Mouse (Mus musculus) cortical plate, adult 2 months (tissue): ENCODE data around the gene Card9. TPM values are rescaled to one million over a fixed set of nuclear protein-coding genes. Genes with fewer than 3 reads are reported as not detected.

Experiments used
- H3K27ac ChIP-seq: fragments of 200-500 bp; 2 replicates; pipeline ENCODE4 v1.5.1; 2012; ENCODE audit warnings: low read length, control low read depth, inconsistent platforms; ENCODE audit not compliant: insufficient read depth
- H3K4me1 ChIP-seq: fragments of 200-500 bp; 2 replicates; pipeline ENCODE4 v1.6.1; 2011; ENCODE audit warnings: low read length; ENCODE audit not compliant: control insufficient read depth, insufficient read depth
- H3K4me3 ChIP-seq: fragments of 200-500 bp; 2 replicates; pipeline ENCODE4 v1.5.1; 2011; ENCODE audit warnings: mild to moderate bottlenecking, low read length, control low read depth; ENCODE audit not compliant: insufficient read depth
- CTCF ChIP-seq: fragments of 200-500 bp; IDR thresholded peaks from 2 replicates; pipeline ENCODE4 v1.5.1; 2011; ENCODE audit warnings: mild to moderate bottlenecking, control low read depth, low read length; ENCODE audit not compliant: insufficient read depth; ENCODE audit errors: extremely low read depth
- POLR2A ChIP-seq: fragments of 200-500 bp; IDR thresholded peaks from 2 replicates; pipeline ENCODE4 v1.6.1; 2011; ENCODE audit warnings: mild to moderate bottlenecking, low read length, control low read depth; ENCODE audit not compliant: insufficient read depth; ENCODE audit errors: extremely low read depth
- polyA plus RNA-seq: library from polyadenylated mRNA; depleted of rRNA; stranded (reverse); fragments of >200 nt; gene quantifications from 2 replicates; pipeline ENCODE4 v1.2.3, GENCODE M21; 2012; rRNA removed

Gene Card9
- polyA plus RNA-seq = 5.2 and 5.3 TPM in 2 replicates

- Histone ChIP-seq H3K4me3 (no peak within 1 kb of the TSS), H3K27ac (no peak within 1 kb of the TSS)
These were observed at the start of gene Card9 for GRCm38 (mm10) chr2:26360772-26361171. Gene Card9, minus strand, starts transcription at chr2:26360918.

DNA sequence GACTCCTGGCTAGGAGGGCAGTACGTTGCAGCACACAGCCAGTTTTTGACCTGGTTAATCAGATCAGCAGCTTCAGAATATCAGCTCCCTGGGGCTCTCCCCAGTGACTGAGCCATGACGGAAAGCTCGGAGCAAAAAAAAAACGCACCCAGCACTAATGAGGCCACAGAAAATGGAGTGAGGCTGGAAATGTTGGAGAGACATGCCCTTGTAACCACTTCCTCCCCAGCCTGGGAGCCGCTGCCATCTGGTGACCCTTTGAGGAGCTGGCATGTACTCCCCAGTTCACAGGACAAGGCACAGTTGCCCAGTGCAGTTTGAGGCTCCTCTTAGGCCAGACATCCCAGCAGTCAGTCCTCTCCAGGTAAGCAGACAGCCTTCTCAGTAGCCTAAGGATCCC lies 49.4 kb upstream of the Card9 start:
- TF ChIP-seq CTCF (no peak), POLR2A (no peak)
- peak overlapping the region; percentile 41; the same call in 1 of the 2 replicates for H3K27ac ChIP-seq

More at GRCm38 (mm10) chr2:26360772-26361171, at the start of gene Card9:
- TF ChIP-seq POLR2A (no peak), CTCF (no peak)
- H3K4me1 ChIP-seq = 0 out of 2 replicates have a peak, but pooled peaks cover 3% of the 10 kb centered on the region

DNA sequence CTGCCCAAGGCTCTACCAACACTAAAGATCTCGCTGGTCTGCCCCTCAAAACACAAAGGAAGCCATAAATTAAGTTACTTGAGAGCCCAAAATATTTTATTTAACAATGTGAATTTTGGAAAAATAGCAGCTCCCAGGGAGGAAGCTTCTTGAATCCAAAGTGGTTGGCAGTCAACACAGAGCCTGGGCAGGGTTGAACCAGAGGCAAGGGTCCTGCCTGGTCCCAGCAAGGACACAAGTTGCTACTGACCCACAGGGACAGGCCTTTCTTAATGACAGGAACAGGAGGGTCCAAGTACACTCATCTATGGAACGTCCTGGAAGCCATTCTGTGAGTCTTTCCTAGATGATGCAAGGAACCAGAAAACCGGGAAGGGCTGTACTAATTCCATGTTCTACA lies 48.6 kb upstream of the Card9 start:
- peak overlapping the region; percentile 60; the same call in 1 of the 2 replicates for H3K27ac ChIP-seq
- H3K4me1 ChIP-seq = peaks cover 20% of the 10 kb centered on the region
- H3K4me3 ChIP-seq = peak overlapping the region; percentile 52; the same call in 1 of the 2 replicates
- no peak for TF ChIP-seq CTCF
- TF ChIP-seq POLR2A = no peak

More for the DNA sequence above, 49.4 kb upstream of the Card9 start:
- Histone ChIP-seq H3K4me3 (no peak overlapping the region), H3K4me1 (peaks cover 20% of the 10 kb centered on the region)

GRCm38 (mm10) chr2:26408515-26409356 lies 48.0 kb upstream of the Card9 start, which contains the start of gene Inpp5e:
Gene Inpp5e, minus strand, starts transcription at chr2:26409203.
- H3K4me1 ChIP-seq = peaks cover 20% of the 10 kb centered on the region
- H3K27ac ChIP-seq = peak within 1 kb of the TSS; percentile 60
- TF ChIP-seq CTCF (peak; percentile 57), POLR2A (no peak)
- peak within 1 kb of the TSS; percentile 52 for H3K4me3 ChIP-seq

DNA sequence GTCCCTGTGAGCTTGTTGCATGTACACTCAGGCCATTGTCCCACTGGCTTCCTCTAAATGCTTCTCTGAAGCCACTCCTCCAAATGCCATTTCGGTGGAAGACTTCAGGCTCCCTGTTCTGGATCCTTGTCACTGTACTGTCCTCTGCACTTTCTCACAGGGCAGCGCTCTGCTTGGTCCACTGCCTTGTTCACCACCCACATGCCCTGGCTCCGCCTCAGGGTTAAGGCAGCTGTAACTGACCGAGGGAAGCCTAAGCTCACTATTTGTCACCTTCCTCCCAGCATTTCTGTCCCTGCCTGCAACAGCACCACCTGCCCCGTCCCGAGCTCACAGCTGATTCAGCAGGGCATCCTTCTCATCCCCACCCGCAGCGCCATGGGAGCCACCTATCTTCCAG lies 42.6 kb upstream of the Card9 start:
- no peak for TF ChIP-seq CTCF
- no peak for TF ChIP-seq POLR2A
- no peak overlapping the region for H3K4me3 ChIP-seq
- peaks cover 14% of the 10 kb centered on the region for H3K4me1 ChIP-seq
- no peak overlapping the region for H3K27ac ChIP-seq

- peaks cover 7% of the 10 kb centered on the region for H3K4me1 ChIP-seq
- TF ChIP-seq CTCF = no peak
- TF ChIP-seq POLR2A = no peak
- H3K27ac ChIP-seq = no peak overlapping the region
- H3K4me3 ChIP-seq = no peak overlapping the region
These were observed 41.5 kb upstream of the Card9 start for GRCm38 (mm10) chr2:26402265-26402664.

DNA sequence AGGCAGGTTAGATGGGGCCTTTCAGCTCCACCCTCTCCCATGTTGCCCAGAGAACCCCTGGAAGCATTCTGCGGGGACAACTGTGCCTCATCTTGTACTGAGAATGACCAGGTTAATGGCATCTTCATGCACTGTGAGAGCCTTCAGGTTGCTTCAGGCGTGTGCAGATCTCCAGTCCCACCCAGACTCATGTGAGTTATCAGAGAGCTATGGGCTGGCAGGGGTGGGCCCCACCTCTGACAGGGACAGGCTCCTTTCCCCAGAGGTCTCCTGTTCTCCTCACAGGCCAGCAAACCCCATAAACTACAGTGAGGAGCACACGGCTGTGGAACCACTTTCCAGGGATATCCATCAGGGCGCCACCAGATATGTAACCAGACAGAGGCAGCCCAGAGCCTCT lies 40.3 kb upstream of the Card9 start:
- H3K27ac ChIP-seq = no peak overlapping the region
- no peak for TF ChIP-seq POLR2A
- H3K4me3 ChIP-seq = no peak overlapping the region
- peaks cover 1% of the 10 kb centered on the region; the same call in 1 of the 2 replicates for H3K4me1 ChIP-seq

DNA sequence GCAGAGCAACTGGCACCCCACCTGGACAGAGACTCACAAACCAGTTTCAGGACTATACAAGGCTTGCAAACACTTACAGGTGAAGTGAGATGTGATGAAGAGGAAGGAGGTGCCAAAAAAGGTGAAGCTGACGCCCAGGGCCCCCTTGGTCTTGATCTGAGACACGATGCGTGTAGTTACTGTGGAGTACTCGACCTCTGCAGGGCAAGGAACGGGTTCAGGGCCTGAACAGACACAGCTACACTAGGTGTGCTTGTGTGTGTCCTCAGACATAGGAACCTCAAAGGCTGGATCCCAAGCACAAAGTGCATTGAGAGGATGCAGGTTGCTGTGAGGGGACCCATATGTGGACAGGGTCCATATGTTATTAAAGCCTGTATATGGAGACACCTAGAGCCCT lies 39.6 kb upstream of the Card9 start:
- Histone ChIP-seq H3K27ac (no peak overlapping the region), H3K4me1 (no peaks in the 10 kb centered on the region), H3K4me3 (no peak overlapping the region)
- no peak for TF ChIP-seq POLR2A
- no peak for TF ChIP-seq CTCF

- TF ChIP-seq POLR2A (no peak), CTCF (no peak)
- Histone ChIP-seq H3K4me3 (no peak overlapping the region), H3K27ac (no peak overlapping the region), H3K4me1 (no peaks in the 10 kb centered on the region)
These were observed 38.9 kb upstream of the Card9 start for GRCm38 (mm10) chr2:26399647-26400046.

- Histone ChIP-seq H3K4me1 (no peaks in the 10 kb centered on the region), H3K27ac (no peak overlapping the region), H3K4me3 (no peak overlapping the region)
- TF ChIP-seq POLR2A (peak; percentile 31; the same call in 1 of the 2 replicates), CTCF (no peak)
These were observed 38.3 kb upstream of the Card9 start for GRCm38 (mm10) chr2:26398978-26399377.
